10 mouse cellular contexts compared by ENCODE assay signal in genomic region chr14:24262915-24263314, GRCm38 (mm10). TPM values are rescaled to one million over a fixed set of nuclear protein-coding genes. Genes with fewer than 3 reads are reported as not detected.
DNase-seq lines count a peak whose midpoint lies in the region; ATAC-seq and TF ChIP-seq lines count a peak whose summit lies in the region.
"Had no signal": no experiment of that assay in that cellular context is flagged by ENCODE, and none has a peak within 500 bp of the region (broad histone marks: within the 10 kb centered on the region; RNA-seq: fewer than 3 reads in every experiment).

No protein-coding gene starts in this region.

- WGBS in embryonic facial prominence, embryonic 10.5 days = 43% methylated on average over 2 of the region's 2 CpGs
- WGBS in hindbrain, embryonic 16.5 days = 29% methylated on average over 2 of the region's 2 CpGs
- WGBS in midbrain, embryonic 13.5 days = 41% methylated on average over 2 of the region's 2 CpGs
- WGBS in lung, adult 2 months = 58% methylated on average over 2 of the region's 2 CpGs

- H3K9me3 ChIP-seq in embryonic facial prominence, embryonic 10.5 days = no peaks in the 10 kb centered on the region
- no peaks in the 10 kb centered on the region for H3K9me3 ChIP-seq in hindbrain, embryonic 16.5 days (ENCODE audit: control insufficient read depth, low read length)
- H3K9me3 ChIP-seq in midbrain, embryonic 13.5 days = no peaks in the 10 kb centered on the region

- no peak for TF ChIP-seq POLR2A in lung, adult 2 months (IDR thresholded peaks at IDR 0.05; ENCODE audit: borderline replicate concordance, extremely low read depth, low read depth, low read length)

- no peaks in the 10 kb centered on the region for H3K27me3 ChIP-seq in embryonic facial prominence, embryonic 10.5 days (replicated peaks; ENCODE audit: low read depth, poor library complexity, severe bottlenecking)
- H3K27me3 ChIP-seq in hindbrain, embryonic 16.5 days (replicated peaks; ENCODE audit: control insufficient read depth, insufficient read depth, low read length) = no peaks in the 10 kb centered on the region
- H3K27me3 ChIP-seq in midbrain, embryonic 13.5 days = no peaks in the 10 kb centered on the region

- H3K27ac ChIP-seq in embryonic facial prominence, embryonic 10.5 days (replicated peaks) = peak overlapping the region; percentile 86
- H3K27ac ChIP-seq in hindbrain, embryonic 16.5 days (ENCODE audit: low read depth, low read length) = peak overlapping the region; percentile 80
- peak overlapping the region; percentile 83 for H3K27ac ChIP-seq in midbrain, embryonic 13.5 days

- H3K4me2 ChIP-seq in hindbrain, embryonic 16.5 days (ENCODE audit: low read length) = no peak overlapping the region
- peak overlapping the region; percentile 6; the same call in 1 of the 2 replicates for H3K4me2 ChIP-seq in midbrain, embryonic 13.5 days (replicated peaks)

- peak overlapping the region; percentile 23; the same call in 1 of the 2 replicates for H3K4me3 ChIP-seq in embryonic facial prominence, embryonic 10.5 days
- H3K4me3 ChIP-seq in hindbrain, embryonic 16.5 days (ENCODE audit: low read length) = no peak overlapping the region
- no peak overlapping the region for H3K4me3 ChIP-seq in midbrain, embryonic 13.5 days (replicated peaks)
- H3K4me3 ChIP-seq in lung, adult 2 months (replicated peaks; ENCODE audit: extremely low read depth, low read depth, low read length) = no peak overlapping the region

- TF ChIP-seq CTCF in lung, adult 2 months (IDR thresholded peaks at IDR 0.05; ENCODE audit: insufficient read depth, low read length) = no peak

- H3K4me1 ChIP-seq in embryonic facial prominence, embryonic 10.5 days = peaks cover 47% of the 10 kb centered on the region
- peaks cover 19% of the 10 kb centered on the region for H3K4me1 ChIP-seq in hindbrain, embryonic 16.5 days (ENCODE audit: control insufficient read depth, insufficient read depth, low read depth, low read length)
- peaks cover 18% of the 10 kb centered on the region for H3K4me1 ChIP-seq in midbrain, embryonic 13.5 days (replicated peaks)
- no peaks in the 10 kb centered on the region for H3K4me1 ChIP-seq in lung, adult 2 months (ENCODE audit: control insufficient read depth, insufficient read depth, low read length)

- peak; percentile 94 for ATAC-seq in hindbrain, embryonic 16.5 days
- ATAC-seq in midbrain, embryonic 13.5 days = peak; percentile 90

- no peak overlapping the region for H3K9ac ChIP-seq in hindbrain, embryonic 16.5 days (ENCODE audit: low read depth, low read length)
- H3K9ac ChIP-seq in midbrain, embryonic 13.5 days (replicated peaks) = no peak overlapping the region

- H3K36me3 ChIP-seq in embryonic facial prominence, embryonic 10.5 days (replicated peaks) = no peaks in the 10 kb centered on the region
- no peaks in the 10 kb centered on the region for H3K36me3 ChIP-seq in hindbrain, embryonic 16.5 days (ENCODE audit: control insufficient read depth, insufficient read depth, low read length)
- no peaks in the 10 kb centered on the region for H3K36me3 ChIP-seq in midbrain, embryonic 13.5 days

- peak; percentile 69 for DNase-seq in embryo, embryonic 10 days (ENCODE audit: low spot score)
- DNase-seq in embryonic facial prominence, embryonic 10.5 days (ENCODE audit: low spot score) = peak; percentile 86
- DNase-seq in adrenal gland, adult (ENCODE audit: inconsistent age in 2 of 2, low spot score in 1 of 2) = no peak
- DNase-seq in gastrocnemius, adult 18-20 months (ENCODE audit: low spot score) = no peak
- no peak for DNase-seq in lung, adult 2 months
- DNase-seq: lung, adult 18-20 months; spleen, adult 18-20 months had no signal

RNA-seq across cellular contexts. Expression of gene Dlg5, which starts 17.2 kb away (rescaled TPM):
- 21.1 and 23.5 TPM in 2 replicates for polyA plus RNA-seq in embryonic facial prominence, embryonic 10.5 days (2016; fragmentation: Nextera tagmentation; extraction: Ambion mirVana)
- polyA plus RNA-seq in hindbrain, embryonic 16.5 days (2015; fragmentation: Nextera tagmentation; extraction: Ambion mirVana) = 18.4 and 21.0 TPM in 2 replicates
- polyA plus RNA-seq in midbrain, embryonic 13.5 days (2015; fragmentation: Nextera tagmentation; extraction: Ambion mirVana) = 18.8 and 19.4 TPM in 2 replicates
- 1 to 10 TPM; 5.5 to 6.7 TPM for total RNA-seq in gastrocnemius, adult 18-20 months (2021)
- 31.7 and 35.3 TPM in 2 replicates for polyA plus RNA-seq in lung, adult 2 months (2012; rRNA removed)

RNA-seq across cellular contexts. Expression of gene E330034G19Rik, which starts 30.1 kb away (rescaled TPM):
- polyA plus RNA-seq in embryonic facial prominence, embryonic 10.5 days (2016; fragmentation: Nextera tagmentation; extraction: Ambion mirVana) = not detected in 2 replicates
- 0.16 and 0.23 TPM in 2 replicates for polyA plus RNA-seq in hindbrain, embryonic 16.5 days (2015; fragmentation: Nextera tagmentation; extraction: Ambion mirVana)
- polyA plus RNA-seq in midbrain, embryonic 13.5 days (2015; fragmentation: Nextera tagmentation; extraction: Ambion mirVana) = not detected in 2 replicates
- total RNA-seq in gastrocnemius, adult 18-20 months (2021) = not detected
- polyA plus RNA-seq in lung, adult 2 months (2012; rRNA removed) = not detected in 2 replicates
- polyA plus RNA-seq: heart, embryonic 16.5 days had no signal

Comparison
In these comparisons a context has a peak if more than half of its experiments do, and no peak if none do; other contexts are left out.
1. DNase-seq: peak in embryo, embryonic 10 days (single experiment) and embryonic facial prominence, embryonic 10.5 days (single experiment); none in adrenal gland, adult (0 of 2), gastrocnemius, adult 18-20 months (single experiment) and lung, adult 2 months (single experiment).
2. Peak in every context shown above with its lines, with median percentiles within 50 percentile points of each other: H3K27ac ChIP-seq.